Mouse (Mus musculus) spleen, adult 18-20 months (tissue): ENCODE measurements around the gene Prss40.
"Not testable (repeated sequence)": the region's sequence is repeated elsewhere in the genome, so short reads cannot be mapped to it uniquely, and the experiment has no call there.

ENCODE experiments used
- DNase-seq, 2 experiments: peaks; one replicate each; pipeline ENCODE4 v3.0.0; 2022; ENCODE audit warnings: mixed read lengths in 2 of 2

Prss40 gene

GRCm38 (mm10) chr1:34534574-34534973, 26.2 kb downstream of the Prss40 start:
- not testable (repeated sequence) for DNase-seq

GRCm38 (mm10) chr1:34523647-34524046, 37.1 kb downstream of the Prss40 start:
- no peak for DNase-seq

GRCm38 (mm10) chr1:34522850-34523244, 37.9 kb downstream of the Prss40 start:
- DNase-seq = no peak

- no peak for DNase-seq
Observed at GRCm38 (mm10) chr1:34522205-34522849, 38.4 kb downstream of the Prss40 start.

GRCm38 (mm10) chr1:34518259-34518658, 42.5 kb downstream of the Prss40 start:
- DNase-seq = no peak

GRCm38 (mm10) chr1:34517797-34518196, 42.9 kb downstream of the Prss40 start:
- DNase-seq = not testable (repeated sequence)

GRCm38 (mm10) chr1:34517297-34517696, 43.4 kb downstream of the Prss40 start:
- not testable (repeated sequence) for DNase-seq

GRCm38 (mm10) chr1:34516595-34516994, 44.1 kb downstream of the Prss40 start:
- no peak for DNase-seq

- no peak for DNase-seq
Observed at GRCm38 (mm10) chr1:34513068-34513467, 47.7 kb downstream of the Prss40 start.

- peak; percentile 54 to 69 for DNase-seq
Observed at GRCm38 (mm10) chr1:34511027-34511426, 49.7 kb downstream of the Prss40 start.

- peak; percentile 54 to 64 for DNase-seq
Observed at GRCm38 (mm10) chr1:34510575-34510981, 50.2 kb downstream of the Prss40 start.

GRCm38 (mm10) chr1:34507986-34508385, 52.8 kb downstream of the Prss40 start:
- no peak for DNase-seq

GRCm38 (mm10) chr1:34505970-34506551, 54.7 kb downstream of the Prss40 start:
- no peak for DNase-seq

- DNase-seq = no peak
Observed at GRCm38 (mm10) chr1:34505307-34505706, 55.4 kb downstream of the Prss40 start.

GRCm38 (mm10) chr1:34502991-34503390, 57.8 kb downstream of the Prss40 start:
- no peak for DNase-seq
